Mouse (Mus musculus): ENCODE data around the gene Ifnab. TPM values are rescaled to one million over a fixed set of nuclear protein-coding genes. Genes with fewer than 3 reads are reported as not detected.

The Ifnab gene
- polyA plus RNA-seq, 2 experiments from 2014 or later: not detected

GRCm38 (mm10) chr4:88655461-88655860 lies 35.7 kb downstream of the Ifnab start:
- no peak for ATAC-seq

GRCm38 (mm10) chr4:88653644-88654043 lies 37.5 kb downstream of the Ifnab start:
- ATAC-seq: no peak

GRCm38 (mm10) chr4:88644359-88644758 lies 46.8 kb downstream of the Ifnab start, which contains the start of gene Ifna13:
Gene Ifna13 (minus strand): TSS chr4:88644459.
- ATAC-seq: no peak

- no peak for ATAC-seq
These were observed 48.6 kb downstream of the Ifnab start for GRCm38 (mm10) chr4:88642526-88642925.

- peak; percentile 93 for ATAC-seq
These were observed 49.9 kb downstream of the Ifnab start for GRCm38 (mm10) chr4:88641077-88641831.

GRCm38 (mm10) chr4:88640704-88641076 lies 50.5 kb downstream of the Ifnab start:
- ATAC-seq: peak; percentile 68

Other genes with a start within 250 kb of the Ifnab start
- gene Ifnb1, start 168.6 kb downstream of the Ifnab start, polyA plus RNA-seq (2017; shearing (Covaris generic)): not detected
- gene Ifna15, start 133.1 kb downstream of the Ifnab start, polyA plus RNA-seq (2017; shearing (Covaris generic)): not detected
- gene Ifna14, start 119.6 kb downstream of the Ifnab start, polyA plus RNA-seq (2017; shearing (Covaris generic)): not detected
- gene Ifna9, start 99.0 kb downstream of the Ifnab start, polyA plus RNA-seq (2017; shearing (Covaris generic)): not detected
- not detected for gene Ifna12, start 88.0 kb downstream of the Ifnab start, polyA plus RNA-seq (2017; shearing (Covaris generic))
- gene C87499, start 56.9 kb downstream of the Ifnab start, polyA plus RNA-seq (2017; shearing (Covaris generic)): not detected
- under 1 TPM in 1 of 2 experiments, not detected in 1; 0.40 TPM for gene Ifna13, start 46.9 kb downstream of the Ifnab start, polyA plus RNA-seq (2017; shearing (Covaris generic))
- gene Ifna16, start 14.4 kb downstream of the Ifnab start, polyA plus RNA-seq (2017; shearing (Covaris generic)): not detected
- not detected for gene Ifna2, start 7.4 kb downstream of the Ifnab start, polyA plus RNA-seq (2017; shearing (Covaris generic))
- gene Gm26566, start 30.4 kb upstream of the Ifnab start, polyA plus RNA-seq (2017; shearing (Covaris generic)): not detected
- gene Klhl9, start 31.1 kb upstream of the Ifnab start, polyA plus RNA-seq (2017; shearing (Covaris generic)): 10 to 100 TPM; 27.3 to 43.0 TPM
- gene Gm13271, start 63.5 kb upstream of the Ifnab start, polyA plus RNA-seq (2017; shearing (Covaris generic)): not detected
- under 1 TPM in 1 of 2 experiments, not detected in 1; 0.28 TPM for gene Gm13283, start 68.8 kb upstream of the Ifnab start, polyA plus RNA-seq (2017; shearing (Covaris generic))
- gene Gm13290, start 82.5 kb upstream of the Ifnab start, polyA plus RNA-seq (2017; shearing (Covaris generic)): not detected
- not detected for gene Gm13289, start 85.6 kb upstream of the Ifnab start, polyA plus RNA-seq (2017; shearing (Covaris generic))
- gene Gm13272, start 88.5 kb upstream of the Ifnab start, polyA plus RNA-seq (2017; shearing (Covaris generic)): not detected
- gene Ifnz, start 90.8 kb upstream of the Ifnab start, polyA plus RNA-seq (2017; shearing (Covaris generic)): under 1 TPM in 1 of 2 experiments, not detected in 1; 0.79 TPM
- gene Gm13276, start 94.3 kb upstream of the Ifnab start, polyA plus RNA-seq (2017; shearing (Covaris generic)): not detected
- not detected for gene Gm13277, start 97.3 kb upstream of the Ifnab start, polyA plus RNA-seq (2017; shearing (Covaris generic))
- not detected for gene Gm13278, start 100.2 kb upstream of the Ifnab start, polyA plus RNA-seq (2017; shearing (Covaris generic))
- not detected for gene Gm13275, start 103.1 kb upstream of the Ifnab start, polyA plus RNA-seq (2017; shearing (Covaris generic))
- not detected for gene Gm13279, start 106.0 kb upstream of the Ifnab start, polyA plus RNA-seq (2017; shearing (Covaris generic))
- gene Gm13285, start 108.3 kb upstream of the Ifnab start, polyA plus RNA-seq (2017; shearing (Covaris generic)): not detected
- not detected for gene Gm13287, start 111.9 kb upstream of the Ifnab start, polyA plus RNA-seq (2017; shearing (Covaris generic))
- not detected for gene Gm13288, start 114.2 kb upstream of the Ifnab start, polyA plus RNA-seq (2017; shearing (Covaris generic))
- not detected for gene Ifna7, start 124.9 kb upstream of the Ifnab start, polyA plus RNA-seq (2017; shearing (Covaris generic))
- gene Ifna11, start 128.6 kb upstream of the Ifnab start, polyA plus RNA-seq (2017; shearing (Covaris generic)): not detected
- not detected for gene Ifna6, start 136.1 kb upstream of the Ifnab start, polyA plus RNA-seq (2017; shearing (Covaris generic))
- not detected for gene Ifna5, start 144.2 kb upstream of the Ifnab start, polyA plus RNA-seq (2017; shearing (Covaris generic))
- not detected for gene Ifna4, start 150.5 kb upstream of the Ifnab start, polyA plus RNA-seq (2017; shearing (Covaris generic))
- not detected for gene Ifna1, start 158.7 kb upstream of the Ifnab start, polyA plus RNA-seq (2017; shearing (Covaris generic))
- not detected for gene Ifne, start 188.8 kb upstream of the Ifnab start, polyA plus RNA-seq (2017; shearing (Covaris generic))

Measured in CD4-positive, CD25-positive, alpha-beta regulatory T cell, adult 4 months (primary cell).